Mouse (Mus musculus) inflammation-experienced regulatory T-cells, adult 16 weeks (primary cell): ENCODE measurements around the gene Zfp329. TPM values are rescaled to one million over a fixed set of nuclear protein-coding genes. Genes with fewer than 3 reads are reported as not detected.

Source experiments
- polyA plus RNA-seq: library from polyadenylated mRNA; unstranded; fragments of 100-300 nt; shearing (Covaris generic); gene quantifications from one replicate; pipeline ENCODE4 v1.2.1, GENCODE M21; 2017

Zfp329 gene
- 18.8 TPM for polyA plus RNA-seq

GRCm38 (mm10) chr7:12818521-12819295 is at the start of gene Zfp329:
TSS of gene Zfp329 (minus strand) at chr7:12818858.

DNA sequence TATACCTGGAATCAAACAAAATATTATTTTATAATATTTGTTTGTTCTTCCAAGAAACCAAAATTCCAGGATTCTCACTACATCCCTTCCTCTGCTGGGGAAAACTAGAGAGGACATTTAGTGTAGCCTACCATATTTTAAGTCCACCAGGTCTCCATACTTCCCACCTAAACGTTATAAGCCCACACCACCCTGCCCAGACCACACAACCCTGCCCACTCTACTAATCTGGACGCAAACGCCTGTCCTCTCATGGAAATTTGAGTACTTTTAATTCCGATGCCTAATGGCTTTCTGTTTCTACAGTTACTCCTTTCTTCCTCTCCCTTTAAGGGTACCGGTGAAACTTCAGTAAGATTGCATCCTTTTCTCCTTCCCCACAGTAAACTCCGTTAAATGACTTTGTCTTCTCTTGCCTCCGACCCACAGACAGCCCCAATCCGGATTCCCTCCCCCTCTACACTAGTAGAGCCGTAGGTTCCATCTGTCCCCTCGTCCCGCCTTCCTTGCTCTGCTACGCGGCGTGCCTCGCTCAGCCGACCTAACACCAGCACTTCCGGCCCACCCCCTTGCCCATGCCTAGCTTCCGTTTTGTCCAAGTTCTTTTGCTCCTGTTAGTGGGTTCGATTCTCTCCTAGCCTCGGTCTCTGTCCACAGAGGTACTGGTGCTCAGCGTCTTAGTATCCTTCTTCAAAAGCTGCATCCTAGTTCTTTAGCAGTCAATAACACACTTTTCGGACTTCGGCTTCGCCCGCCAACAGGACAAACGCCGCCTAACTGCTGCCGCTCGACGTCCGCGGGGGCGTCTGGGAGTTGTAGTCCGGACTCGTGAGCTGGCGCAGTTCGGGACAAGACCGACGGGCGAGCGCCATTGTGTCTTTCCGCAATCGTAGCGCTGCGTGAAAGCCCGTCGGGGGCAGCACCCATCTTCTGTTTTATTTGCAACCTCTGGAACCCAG is 15.8 kb upstream of the Zfp329 start, which contains the start of gene Zfp110:
Zfp110 (plus strand) TSS at position 600 of the 959 bp plus-strand sequence.

DNA sequence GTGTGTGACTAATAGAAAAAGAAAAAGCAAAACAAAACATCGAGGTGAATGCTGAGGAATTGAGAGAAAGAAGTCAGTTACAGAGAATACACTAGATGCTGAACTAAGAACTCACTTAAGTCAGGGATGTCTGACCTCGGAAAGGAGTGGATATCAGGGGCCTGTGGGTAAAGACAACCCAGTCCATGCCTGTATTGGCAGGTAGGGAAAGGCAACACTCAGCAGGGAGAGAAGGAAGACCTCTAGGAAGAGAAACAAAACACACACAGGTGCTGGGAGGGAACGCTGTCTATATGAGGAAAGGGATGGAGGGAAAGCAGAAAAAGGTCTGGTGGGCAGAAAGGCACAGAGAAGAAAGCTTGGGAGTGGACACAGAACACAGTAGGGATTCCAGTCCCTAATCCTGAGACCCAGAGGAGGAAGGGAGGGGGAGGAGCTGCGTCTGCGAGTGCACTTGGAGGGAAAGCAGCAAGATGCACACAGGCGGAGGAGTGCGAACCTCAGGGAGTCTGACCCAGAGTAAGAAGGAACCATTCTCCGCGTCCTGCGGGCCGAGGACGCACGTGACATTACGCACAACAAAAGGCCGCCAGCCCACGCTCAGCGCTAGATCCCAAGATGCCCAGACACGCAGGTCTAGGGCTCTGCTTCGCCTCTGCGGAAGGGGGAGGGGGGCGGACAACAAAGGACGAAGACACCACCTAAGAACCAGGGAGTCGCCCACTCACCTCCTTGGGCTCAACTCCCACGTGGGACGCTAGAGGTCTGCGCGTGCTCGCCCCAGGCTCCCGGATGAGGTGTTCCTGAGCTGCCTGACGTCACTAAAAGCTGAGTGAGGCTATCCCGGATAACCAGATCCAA is 15.6 kb downstream of the Zfp329 start, which contains the start of gene Zscan18:
Zscan18 (minus strand) TSS at position 770 of the 861 bp plus-strand sequence.

Other genes with a start within 250 kb of the Zfp329 start
- 0.01 TPM for gene Vmn2r53, start 210.1 kb downstream of the Zfp329 start, polyA plus RNA-seq
- gene Vmn2r54, start 178.5 kb downstream of the Zfp329 start, polyA plus RNA-seq = not detected
- gene Vmn2r55, start 133.9 kb downstream of the Zfp329 start, polyA plus RNA-seq = not detected
- not detected for gene Vmn2r56, start 83.9 kb downstream of the Zfp329 start, polyA plus RNA-seq
- 3.3 TPM for gene Zscan18, start 15.2 kb downstream of the Zfp329 start, polyA plus RNA-seq
- 104 TPM for gene Zfp110, start 15.9 kb upstream of the Zfp329 start, polyA plus RNA-seq
- 4.9 TPM for gene Zfp128, start 62.3 kb upstream of the Zfp329 start, polyA plus RNA-seq
- 17.8 TPM for gene Zscan22, start 79.0 kb upstream of the Zfp329 start, polyA plus RNA-seq
- gene Rps5, start 103.4 kb upstream of the Zfp329 start, polyA plus RNA-seq = 894 TPM
- not detected for gene Rnf225, start 108.6 kb upstream of the Zfp329 start, polyA plus RNA-seq
- 9.4 TPM for gene Zfp324, start 147.0 kb upstream of the Zfp329 start, polyA plus RNA-seq
- 10.4 TPM for gene Zfp446, start 159.0 kb upstream of the Zfp329 start, polyA plus RNA-seq
- not detected for gene Slc27a5, start 179.3 kb upstream of the Zfp329 start, polyA plus RNA-seq
- gene Trim28, start 180.3 kb upstream of the Zfp329 start, polyA plus RNA-seq = 29.7 TPM
- 6.4 TPM for gene Zbtb45, start 191.2 kb upstream of the Zfp329 start, polyA plus RNA-seq
- 262 TPM for gene Chmp2a, start 215.9 kb upstream of the Zfp329 start, polyA plus RNA-seq
- gene Ube2m, start 219.4 kb upstream of the Zfp329 start, polyA plus RNA-seq = 8.9 TPM
- gene Mzf1, start 235.9 kb upstream of the Zfp329 start, polyA plus RNA-seq = 0.28 TPM